Mouse (Mus musculus) c-Kit-positive CD71-positive TER-119-negative erythroid progenitor cells, embryonic 14.5 days (primary cell): ENCODE data around the gene Nup214.

Source experiments
- DNase-seq: peaks from one replicate; pipeline ENCODE4 v3.0.0-alpha.2; 2013; ENCODE audit warnings: low read depth

The Nup214 gene

DNA sequence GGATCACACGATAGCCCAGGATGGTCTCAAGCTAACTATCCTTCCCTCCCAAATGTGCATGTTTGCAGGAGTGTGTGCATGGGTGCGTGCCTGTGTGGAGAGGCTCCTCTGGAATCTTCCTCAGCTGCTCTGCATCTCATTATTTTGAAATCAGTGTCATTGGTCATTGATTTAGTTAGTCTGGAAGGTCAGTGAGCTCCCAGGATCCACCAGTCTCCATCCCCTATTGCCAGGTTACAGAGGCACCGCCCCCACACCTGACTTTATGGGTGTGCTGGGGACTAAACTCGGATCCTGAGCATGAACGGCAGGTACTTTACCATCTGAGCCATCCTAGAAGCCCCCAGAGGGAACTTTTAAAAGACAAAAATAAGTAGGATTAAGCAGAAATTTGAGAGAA lies 128.7 kb downstream of the Nup214 start:
- no peak for DNase-seq

DNA sequence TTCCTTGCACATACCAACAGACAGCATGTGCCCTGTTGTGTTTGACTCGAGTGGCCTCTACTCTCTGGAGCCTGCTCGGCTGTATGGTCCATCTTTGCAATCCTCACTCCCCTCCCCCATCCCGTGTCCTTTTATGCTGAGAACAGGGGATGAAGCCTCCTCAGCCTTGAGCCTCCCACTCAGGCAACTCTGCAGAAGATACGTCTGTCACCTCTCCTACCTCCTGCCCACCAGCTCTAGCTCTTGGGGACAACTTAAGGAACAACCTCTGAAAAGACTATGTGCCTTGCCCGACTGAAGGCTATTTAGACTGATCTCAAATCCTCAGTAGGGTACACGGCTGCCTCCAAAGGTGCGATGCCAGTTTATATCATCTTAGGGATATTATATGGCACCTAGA lies 129.3 kb downstream of the Nup214 start:
- no peak for DNase-seq
